Mouse (Mus musculus): ENCODE results near the gene Casq2.

The Casq2 gene

DNA sequence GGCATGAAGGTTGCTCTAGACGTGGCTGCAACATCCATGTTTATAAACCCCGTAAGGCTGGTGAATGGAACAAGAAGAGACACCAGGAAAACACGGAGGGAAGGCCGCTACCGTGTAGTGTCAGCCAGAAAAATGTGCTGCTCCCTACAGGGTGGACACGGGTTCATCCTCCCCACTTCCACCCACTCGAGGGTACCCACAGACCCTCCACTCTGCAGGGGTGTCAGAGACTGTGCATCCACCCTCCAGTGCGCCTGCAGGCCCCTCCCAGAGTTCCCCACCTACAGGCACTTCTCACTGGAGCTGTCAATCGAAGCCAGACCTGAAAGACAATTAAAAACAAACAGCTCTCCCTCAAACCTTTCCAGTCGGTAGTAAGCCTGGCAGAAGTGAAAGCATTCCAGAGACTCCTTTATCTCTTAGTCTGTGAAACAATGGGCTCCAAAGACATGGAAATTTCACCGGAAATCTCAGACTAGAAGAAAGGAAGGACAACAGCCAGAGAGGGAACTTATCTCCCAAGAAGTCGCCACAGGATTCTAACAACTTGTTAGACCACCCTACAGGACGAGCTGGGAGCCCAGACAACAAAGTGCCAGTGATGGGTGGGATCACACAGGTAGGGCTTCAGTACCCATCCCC lies 2.5 kb upstream of the Casq2 start:
- no peak for DNase-seq

- no peak for DNase-seq
Measured at GRCm38 (mm10) chr3:102084833-102085491, 1.3 kb upstream of the Casq2 start.

DNA sequence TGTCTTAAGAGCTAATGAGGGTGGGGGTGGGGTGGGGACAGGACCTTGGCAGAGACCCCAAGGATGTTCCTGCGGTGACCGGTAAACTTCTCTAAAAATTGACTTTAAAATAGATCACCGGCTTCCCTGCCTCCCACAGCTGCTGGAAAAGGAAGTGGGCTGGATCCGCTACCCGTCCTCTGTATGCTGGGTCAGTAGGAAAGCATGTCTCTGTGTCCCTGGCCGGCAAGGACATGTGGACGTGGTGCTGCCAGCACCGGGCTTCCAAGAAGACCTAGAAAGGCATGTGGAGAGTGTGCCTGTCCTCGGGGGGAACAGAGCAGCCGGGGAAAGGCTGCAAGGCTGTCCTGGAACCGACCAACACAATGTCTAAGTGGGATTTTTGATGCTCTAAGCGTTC lies 496 bp upstream of the Casq2 start:
- DNase-seq, result no peak

DNA sequence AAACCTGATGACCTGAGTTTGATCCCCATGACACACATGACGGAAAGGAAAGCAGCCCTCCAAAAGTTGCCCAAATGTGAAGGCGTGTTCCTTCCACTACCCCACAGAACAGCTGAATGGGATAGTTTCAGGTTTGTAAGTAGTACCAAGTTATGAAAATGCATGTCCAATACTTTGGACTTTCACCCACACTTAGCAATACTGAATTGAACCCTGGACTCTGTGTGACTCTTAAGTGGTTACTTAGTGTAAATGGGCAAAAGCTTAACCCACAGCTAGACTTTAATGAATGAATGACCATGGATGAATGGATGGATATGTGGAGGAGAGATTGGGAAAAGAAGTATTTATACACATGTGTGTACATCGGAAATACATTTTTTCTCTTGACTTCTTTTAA lies 8.6 kb downstream of the Casq2 start:
- DNase-seq, result no peak

GRCm38 (mm10) chr3:102095412-102095811 lies 9.2 kb downstream of the Casq2 start:
- no peak for DNase-seq

- DNase-seq, result no peak
Measured at GRCm38 (mm10) chr3:102096366-102096765, 10.2 kb downstream of the Casq2 start.

DNA sequence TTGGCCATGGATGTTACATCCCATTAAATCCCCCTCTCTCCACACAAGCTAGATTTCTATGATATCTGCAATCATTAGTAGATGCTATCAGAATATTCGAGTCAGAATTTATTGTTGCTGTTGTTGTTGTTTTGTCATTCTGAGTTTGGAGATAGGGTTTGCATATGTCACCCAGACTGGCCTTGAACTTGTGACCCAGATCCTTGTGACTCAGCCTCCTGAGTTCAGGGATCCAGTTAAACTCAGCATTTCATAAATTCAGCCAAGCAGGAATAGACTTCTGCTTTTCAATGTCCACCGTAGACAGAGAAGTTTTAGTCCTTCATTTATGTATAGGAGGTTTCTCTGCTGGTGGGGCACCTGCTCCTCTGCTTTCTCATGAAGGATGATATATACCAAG lies 10.8 kb downstream of the Casq2 start:
- DNase-seq, result no peak

DNA sequence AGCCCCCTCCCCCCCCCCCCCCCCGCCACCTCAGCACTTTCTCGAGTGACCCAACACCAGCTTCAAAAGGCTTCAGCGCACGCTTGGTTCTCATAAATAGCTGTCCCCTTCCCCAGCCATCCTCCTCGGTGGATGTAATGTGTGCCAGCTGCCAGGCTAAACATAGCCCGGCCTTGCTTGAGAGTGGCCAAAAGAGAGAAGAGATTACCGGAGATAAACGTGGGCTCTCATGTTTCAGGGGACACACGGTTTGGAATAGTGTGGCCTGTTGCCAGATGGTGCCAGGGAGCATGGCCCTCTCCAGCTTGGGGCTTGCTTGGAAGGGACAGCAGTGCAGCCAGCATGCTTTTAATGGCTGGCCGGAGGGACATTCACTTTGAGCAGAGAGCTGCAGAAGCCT lies 13.0 kb downstream of the Casq2 start:
- no peak for DNase-seq

DNA sequence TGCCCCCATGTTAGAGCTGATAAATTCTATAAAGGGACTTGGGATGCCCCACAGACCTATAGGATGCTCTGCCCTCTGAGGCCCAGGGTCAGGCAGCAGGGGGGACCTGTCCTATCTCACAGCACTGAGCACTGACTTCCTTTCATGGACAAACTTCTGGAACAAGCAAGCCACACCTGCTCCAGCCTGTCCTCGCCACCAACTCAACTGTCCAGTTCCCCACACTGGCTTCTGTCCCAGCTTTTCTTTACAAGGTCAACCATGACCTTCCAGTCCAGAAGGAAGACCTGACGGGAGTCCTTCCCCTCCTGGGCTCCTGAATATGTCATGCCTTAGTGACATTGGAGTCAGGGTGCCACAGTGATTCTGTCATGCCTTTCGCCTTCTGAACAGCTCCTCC lies 13.6 kb downstream of the Casq2 start:
- DNase-seq, result no peak

- no peak for DNase-seq
Measured at GRCm38 (mm10) chr3:102101445-102101844, 15.2 kb downstream of the Casq2 start.

- DNase-seq, result no peak
Measured at GRCm38 (mm10) chr3:102103811-102104565, 17.8 kb downstream of the Casq2 start.

DNA sequence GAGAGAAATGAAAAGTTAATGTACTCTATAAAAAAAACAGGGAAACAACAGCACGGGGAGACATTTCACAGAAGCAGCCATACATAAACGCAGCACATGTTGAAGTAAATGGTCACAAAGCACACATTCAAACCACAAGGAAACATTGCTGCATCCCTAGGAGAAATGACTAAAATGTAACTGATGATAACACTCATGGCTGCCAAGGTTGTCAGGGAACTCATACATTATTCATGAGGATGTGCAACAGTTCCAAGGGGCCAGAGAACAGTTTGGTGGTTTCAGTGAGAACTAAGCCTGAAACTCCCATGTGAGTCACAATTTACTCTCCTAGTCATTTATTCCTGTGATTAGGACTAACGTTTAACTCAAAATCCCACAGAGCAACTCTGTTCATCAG lies 22.0 kb downstream of the Casq2 start:
- DNase-seq, result no peak

DNA sequence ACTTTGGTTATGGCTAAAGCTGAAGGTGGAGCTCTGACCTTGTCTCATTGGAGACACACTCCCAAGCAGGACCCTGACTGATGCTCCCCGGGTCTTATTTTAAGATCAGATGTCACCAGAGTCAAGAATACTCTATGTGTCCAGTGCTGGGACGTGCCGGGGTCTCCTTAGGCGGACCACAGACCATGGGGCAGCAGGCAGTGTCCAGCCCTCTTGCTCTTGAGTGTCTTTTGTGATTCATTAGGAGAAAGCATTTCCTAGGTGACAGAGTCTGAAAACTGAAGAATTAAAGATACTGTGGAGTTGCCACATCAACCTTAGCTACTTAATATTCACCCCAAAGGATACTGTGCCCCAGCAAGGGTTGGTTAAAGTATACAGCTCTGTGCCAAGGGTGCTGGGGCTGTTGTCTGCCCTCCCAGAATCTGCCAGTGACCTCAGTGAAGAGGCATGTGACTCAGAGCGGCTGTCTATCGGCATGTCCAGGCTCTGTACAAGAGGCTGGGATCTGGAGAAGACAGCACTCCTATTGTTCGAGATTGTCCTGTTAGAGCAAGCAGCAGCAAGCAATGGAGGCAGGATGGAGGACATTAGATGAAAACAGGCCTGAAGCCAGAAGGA lies 25.9 kb downstream of the Casq2 start:
- no peak for DNase-seq

GRCm38 (mm10) chr3:102120947-102121346 lies 34.7 kb downstream of the Casq2 start:
- no peak for DNase-seq

DNA sequence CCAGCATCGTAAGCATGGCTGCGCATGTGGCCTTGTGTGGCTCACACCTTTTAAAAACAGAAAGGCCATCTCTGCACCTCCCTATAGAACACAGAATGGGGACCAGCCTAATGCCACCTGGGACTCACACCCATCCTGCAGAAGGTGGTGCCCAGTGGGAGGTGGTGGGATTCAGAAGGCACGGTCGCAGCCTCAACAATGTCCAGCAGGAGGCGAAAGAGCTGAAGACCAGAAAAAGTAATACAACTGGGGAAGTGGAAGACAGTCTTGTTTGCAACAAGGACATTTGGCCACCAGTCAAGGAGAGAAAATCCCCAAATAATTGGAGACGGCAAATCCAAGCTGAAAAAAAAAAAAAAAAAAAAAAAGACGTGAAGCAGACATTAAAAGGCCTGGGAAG lies 35.8 kb downstream of the Casq2 start:
- no peak for DNase-seq

- no peak for DNase-seq
Measured at GRCm38 (mm10) chr3:102123654-102124053, 37.4 kb downstream of the Casq2 start.

DNA sequence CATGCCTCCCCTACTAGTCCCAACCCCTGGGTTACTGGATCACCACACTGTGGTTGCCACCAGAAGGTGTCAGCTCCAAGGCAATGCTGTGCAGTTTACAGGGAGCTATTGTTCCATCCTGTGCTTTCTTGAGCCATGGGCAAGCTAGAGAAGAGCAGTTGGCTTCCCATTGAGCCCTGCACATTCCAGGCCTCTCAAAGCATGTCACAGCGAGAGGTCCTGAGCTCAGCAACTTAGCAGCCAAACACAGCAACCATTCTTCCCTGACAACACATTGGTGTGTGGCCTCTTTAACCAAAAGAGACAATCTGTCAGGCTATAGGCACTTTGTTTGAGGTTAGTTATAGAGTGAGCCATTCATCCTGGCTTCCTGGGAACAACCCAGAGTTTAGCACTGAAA lies 39.3 kb downstream of the Casq2 start:
- no peak for DNase-seq

DNA sequence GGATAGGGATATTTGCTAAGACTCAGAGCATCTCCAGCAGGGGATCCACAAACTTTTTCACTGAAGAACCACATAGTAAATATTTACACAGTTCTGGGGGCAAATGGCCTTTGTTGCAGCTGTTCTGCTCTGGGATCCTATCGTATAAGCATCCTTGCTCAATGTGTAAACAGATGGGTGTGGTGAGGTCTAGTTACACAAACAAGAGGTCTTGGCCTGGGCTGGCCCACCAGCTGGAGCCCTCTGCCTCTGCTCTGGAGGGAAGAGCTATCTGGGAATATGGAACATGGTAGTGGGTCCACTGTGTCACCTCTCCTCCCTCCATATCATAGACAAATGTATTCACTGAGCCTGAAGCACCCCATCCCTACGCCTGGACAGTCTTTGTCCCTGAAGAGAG lies 40.9 kb downstream of the Casq2 start:
- no peak for DNase-seq

GRCm38 (mm10) chr3:102128242-102128641 lies 42.0 kb downstream of the Casq2 start:
- no peak for DNase-seq

GRCm38 (mm10) chr3:102130478-102130877 lies 44.3 kb downstream of the Casq2 start:
- no peak for DNase-seq

DNA sequence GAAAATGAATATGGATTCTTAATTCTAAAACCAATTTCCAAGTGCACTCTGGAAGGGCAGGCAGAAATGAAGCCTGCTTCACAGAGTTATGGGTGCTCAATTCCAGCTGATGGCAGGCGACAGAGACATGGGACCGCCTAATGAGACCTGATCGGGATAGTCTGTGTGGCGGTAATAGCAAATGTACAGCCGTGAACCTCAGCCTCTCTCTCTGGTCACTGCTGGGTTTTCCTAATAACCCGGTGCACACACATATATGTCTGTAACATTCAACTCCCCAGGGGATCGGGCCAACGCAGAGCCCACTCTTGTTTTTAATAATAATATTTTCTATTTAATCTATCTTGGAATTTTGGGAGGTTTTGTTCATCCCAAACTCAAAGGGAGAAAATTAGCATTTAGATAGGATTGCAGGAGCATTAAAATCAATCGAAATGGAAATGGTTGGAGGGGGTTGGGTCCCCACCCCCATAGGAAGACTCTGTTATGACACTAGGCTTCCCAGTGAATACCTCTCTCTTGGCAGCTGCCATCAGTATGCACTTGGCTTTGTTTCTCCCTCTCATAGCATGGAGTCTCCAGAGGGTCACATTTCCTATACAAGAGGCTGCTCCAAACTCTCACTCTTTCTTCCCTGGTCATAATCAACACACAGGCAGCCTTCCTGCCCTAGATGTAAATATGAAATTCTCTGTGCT lies 45.6 kb downstream of the Casq2 start:
- DNase-seq, result no peak

GRCm38 (mm10) chr3:102135389-102136113 lies 49.3 kb downstream of the Casq2 start:
- peak; percentile 46 to 67 for DNase-seq

Data from lung, adult 18-20 months (tissue).